Mouse (Mus musculus): Measurements from ENCODE around the gene Dusp15.
A peak's percentile ranks its signal among the peaks of the same experiment; 100 is the strongest.

GRCm38 (mm10) chr2:152939846-152940245 lies 11.7 kb downstream of the Dusp15 start:
- TF ChIP-seq CTCF (IDR thresholded peaks at IDR 0.05; ENCODE audit: low read depth, low read length) = peak; percentile 99
- TF ChIP-seq EP300 (IDR thresholded peaks at IDR 0.05; ENCODE audit: insufficient read depth, low read depth, low read length) = no peak

All from ES-Bruce4 (cell line).